Mouse (Mus musculus): ENCODE results near the gene Tmem165.

- TF ChIP-seq CTCF (conservative IDR thresholded peaks at IDR 0.05; ENCODE audit: insufficient read depth, insufficient read length, low read depth, low read length), result no peak
- TF ChIP-seq POLR2A (IDR thresholded peaks at IDR 0.05; ENCODE audit: low read depth, low read length), result no peak
Observed at GRCm38 (mm10) chr5:76149436-76149835, 34.2 kb upstream of the Tmem165 start.

Measured in kidney, adult 2 months (tissue).